Mouse (Mus musculus) kidney, embryonic 14.5 days (tissue): ENCODE results near the gene Klhl28. TPM values are rescaled to one million over a fixed set of nuclear protein-coding genes. Genes with fewer than 3 reads are reported as not detected.

Experiments
- ATAC-seq: fragments of 200-750 bp; cut with Nextera tagmentation; 2 replicates; pipeline ENCODE4 v1.8.0; 2017; ENCODE audit warnings: moderate number of reproducible peaks, mild to moderate bottlenecking, moderate TSS enrichment, moderate library complexity; ENCODE audit not compliant: low FRiP score, low TSS enrichment
- H3K27ac ChIP-seq: fragments of 300-500 bp; sonication (generic); 2 replicates; pipeline ENCODE4 v1.5.1; 2014; ENCODE audit warnings: low read depth, mild to moderate bottlenecking, low read length, moderate library complexity, mixed read lengths
- H3K27me3 ChIP-seq: fragments of 300-500 bp; sonication (generic); 2 replicates; pipeline ENCODE4 v1.6.1; 2014; ENCODE audit warnings: mild to moderate bottlenecking, low read length; ENCODE audit not compliant: control insufficient read depth, insufficient read depth
- H3K36me3 ChIP-seq: fragments of 300-500 bp; sonication (generic); 2 replicates; pipeline ENCODE4 v1.6.1; 2014; ENCODE audit warnings: low read length, mixed read lengths; ENCODE audit not compliant: control insufficient read depth, insufficient read depth
- H3K4me1 ChIP-seq: fragments of 300-500 bp; sonication (generic); 2 replicates; pipeline ENCODE4 v1.6.1; 2014; ENCODE audit warnings: low read length, mixed read lengths; ENCODE audit not compliant: control insufficient read depth, insufficient read depth
- H3K4me2 ChIP-seq: fragments of 300-500 bp; sonication (generic); replicated peaks from 2 replicates; pipeline ENCODE4 v1.6.1; 2014; ENCODE audit warnings: low read depth, mild to moderate bottlenecking, low read length
- H3K4me3 ChIP-seq: fragments of 300-500 bp; sonication (generic); 2 replicates; pipeline ENCODE4 v1.5.1; 2014; ENCODE audit warnings: mild to moderate bottlenecking, low read length
- H3K9ac ChIP-seq: fragments of 300-500 bp; sonication (generic); 2 replicates; pipeline ENCODE4 v1.6.1; 2014; ENCODE audit warnings: low read depth, mild to moderate bottlenecking, low read length, moderate library complexity
- H3K9me3 ChIP-seq: fragments of 300-500 bp; sonication (generic); 2 replicates; pipeline ENCODE4 v1.6.1; 2016; ENCODE audit warnings: low read length; ENCODE audit not compliant: control insufficient read depth
- WGBS: fragments of 180-500 bp; shearing (Covaris S2); extraction: QIAGEN DNeasy Blood & Tissue Kit; methylation state at CpG from one replicate; pipeline ENCODE4 v1.1.7; 2014; 5-methylcytosine and 5-hydroxymethylcytosine counted together
- polyA plus RNA-seq: library from polyadenylated mRNA; unstranded; fragments of >200 nt; fragmentation: Nextera tagmentation; extraction: Ambion mirVana; gene quantifications from 2 replicates; pipeline ENCODE4 v1.2.1, GENCODE M21; 2014

Gene Klhl28
- polyA plus RNA-seq, 1 experiment from 2014 or later = 14.3 TPM

DNA sequence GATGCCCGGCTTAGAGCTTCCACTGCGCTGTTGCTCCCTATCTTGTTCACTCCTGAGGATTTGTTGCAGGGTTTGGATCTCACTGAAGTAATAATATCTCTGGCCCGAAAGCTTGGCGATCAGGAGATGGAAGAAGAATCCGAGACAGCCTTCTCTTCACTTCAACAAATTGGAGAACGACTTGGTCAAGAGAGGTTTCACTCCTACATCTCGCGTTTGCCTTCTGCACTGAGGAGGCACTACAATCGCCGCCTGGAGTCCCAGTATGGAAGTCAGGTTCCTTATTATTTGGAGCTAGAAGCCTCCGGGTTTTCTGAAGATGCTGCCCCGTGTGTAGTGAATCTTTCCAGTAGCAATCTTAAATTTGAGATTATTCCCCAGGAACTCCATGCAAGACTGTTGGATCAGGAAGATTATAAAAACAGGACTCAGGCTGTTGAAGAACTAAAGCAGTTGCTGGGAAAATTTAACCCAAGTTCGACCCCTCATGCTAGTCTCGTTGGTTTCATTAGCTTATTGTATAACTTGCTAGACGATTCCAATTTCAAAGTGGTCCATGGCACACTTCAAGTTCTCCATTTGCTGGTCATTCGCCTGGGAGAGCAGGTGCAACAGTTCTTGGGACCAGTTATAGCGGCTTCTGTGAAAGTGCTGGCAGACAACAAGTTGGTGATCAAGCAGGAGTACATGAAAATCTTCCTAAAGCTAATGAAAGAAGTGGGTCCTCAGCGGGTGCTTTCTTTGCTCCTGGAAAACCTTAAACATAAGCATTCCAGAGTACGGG lies 1.5 kb upstream of the Klhl28 start:
- 3% methylated on average over 19 of the region's 19 CpGs for WGBS
- peak overlapping the region; percentile 90 for H3K9ac ChIP-seq
- H3K9me3 ChIP-seq = no peaks in the 10 kb centered on the region
- peaks cover 20% of the 10 kb centered on the region for H3K4me1 ChIP-seq
- H3K27me3 ChIP-seq = no peaks in the 10 kb centered on the region
- H3K36me3 ChIP-seq = peaks cover 5% of the 10 kb centered on the region; the same call in 1 of the 2 replicates
- peak overlapping the region; percentile 73 for H3K4me3 ChIP-seq
- peak overlapping the region; percentile 90; the same call in 1 of the 2 replicates for H3K27ac ChIP-seq
- ATAC-seq = no peak
- H3K4me2 ChIP-seq = peak overlapping the region; percentile 72

GRCm38 (mm10) chr12:64966101-64966631 lies 832 bp upstream of the Klhl28 start:
- peak; percentile 34; the same call in 1 of the 2 replicates for ATAC-seq
- WGBS = under 1% methylated on average over 44 of the region's 44 CpGs

GRCm38 (mm10) chr12:64964560-64964959 lies 774 bp downstream of the Klhl28 start:
- H3K4me3 ChIP-seq = peak overlapping the region; percentile 73
- H3K27me3 ChIP-seq = no peaks in the 10 kb centered on the region
- H3K27ac ChIP-seq = no peak overlapping the region
- ATAC-seq = no peak
- H3K9ac ChIP-seq = peak overlapping the region; percentile 63
- H3K9me3 ChIP-seq = no peaks in the 10 kb centered on the region
- peaks cover 6% of the 10 kb centered on the region; the same call in 1 of the 2 replicates for H3K4me1 ChIP-seq
- no peaks in the 10 kb centered on the region for H3K36me3 ChIP-seq
- WGBS = 23% methylated on average over 4 of the region's 4 CpGs
- H3K4me2 ChIP-seq = peak overlapping the region; percentile 78

More at GRCm38 (mm10) chr12:64966101-64966631, 832 bp upstream of the Klhl28 start:
- H3K36me3 ChIP-seq = peaks cover 5% of the 10 kb centered on the region; the same call in 1 of the 2 replicates
- peak overlapping the region; percentile 72 for H3K4me2 ChIP-seq
- H3K9me3 ChIP-seq = no peaks in the 10 kb centered on the region
- H3K4me1 ChIP-seq = peaks cover 15% of the 10 kb centered on the region
- no peaks in the 10 kb centered on the region for H3K27me3 ChIP-seq
- peak overlapping the region; percentile 90 for H3K27ac ChIP-seq
- H3K9ac ChIP-seq = peak overlapping the region; percentile 90
- H3K4me3 ChIP-seq = peak overlapping the region; percentile 73

DNA sequence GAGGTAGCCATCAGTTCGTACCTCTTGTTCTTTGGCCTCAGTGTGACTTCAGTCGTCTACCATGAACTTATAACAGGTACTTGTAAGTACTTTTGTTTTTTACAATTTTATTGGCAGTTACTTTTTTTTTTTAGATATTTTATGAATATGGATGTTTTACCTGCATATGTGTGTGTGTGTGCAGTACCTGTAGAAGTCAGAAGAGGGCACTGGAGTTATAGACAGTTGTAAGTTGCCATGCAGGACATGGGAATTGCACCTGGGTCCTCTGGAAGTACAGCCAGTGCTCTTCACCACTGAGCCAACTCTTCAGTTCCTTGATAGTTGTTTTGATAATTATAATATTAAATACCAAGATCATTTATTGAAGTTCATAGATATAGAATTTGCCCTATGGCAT lies 27.8 kb downstream of the Klhl28 start:
- peaks cover 3% of the 10 kb centered on the region; the same call in 1 of the 2 replicates for H3K36me3 ChIP-seq
- ATAC-seq = no peak
- no peak overlapping the region for H3K9ac ChIP-seq
- H3K27me3 ChIP-seq = no peaks in the 10 kb centered on the region
- H3K4me3 ChIP-seq = no peak overlapping the region
- WGBS = 90% methylated on average over 2 of the region's 2 CpGs
- no peak overlapping the region for H3K4me2 ChIP-seq
- no peak overlapping the region for H3K27ac ChIP-seq
- no peaks in the 10 kb centered on the region for H3K9me3 ChIP-seq
- H3K4me1 ChIP-seq = no peaks in the 10 kb centered on the region

- no peaks in the 10 kb centered on the region for H3K9me3 ChIP-seq
- H3K36me3 ChIP-seq = no peaks in the 10 kb centered on the region
- H3K27me3 ChIP-seq = no peaks in the 10 kb centered on the region
- H3K4me3 ChIP-seq = peak within 1 kb of the TSS; percentile 71
- H3K4me2 ChIP-seq = peak within 1 kb of the TSS; percentile 78
- peak within 1 kb of the TSS; percentile 82 for H3K9ac ChIP-seq
- H3K27ac ChIP-seq = no peak within 1 kb of the TSS
- WGBS = 0% methylated on average over 45 of the region's 93 CpGs
- H3K4me1 ChIP-seq = no peaks in the 10 kb centered on the region
- peak; percentile 100 for ATAC-seq
These were observed 47.5 kb downstream of the Klhl28 start, which contains the start of gene Gm527 for GRCm38 (mm10) chr12:64917578-64918471. Gm527 (plus strand) TSS chr12:64917906.

GRCm38 (mm10) chr12:64916735-64917134 lies 48.6 kb downstream of the Klhl28 start:
- no peak for ATAC-seq
- H3K36me3 ChIP-seq = no peaks in the 10 kb centered on the region

GRCm38 (mm10) chr12:64912996-64913395 lies 52.3 kb downstream of the Klhl28 start:
- Histone ChIP-seq H3K36me3 (no peaks in the 10 kb centered on the region), H3K27ac (no peak overlapping the region), H3K27me3 (no peaks in the 10 kb centered on the region), H3K4me2 (no peak overlapping the region), H3K4me3 (no peak overlapping the region), H3K4me1 (no peaks in the 10 kb centered on the region), H3K9me3 (no peaks in the 10 kb centered on the region), H3K9ac (no peak overlapping the region)
- WGBS = 74% methylated on average over 6 of the region's 6 CpGs
- ATAC-seq = no peak

More at GRCm38 (mm10) chr12:64916735-64917134, 48.6 kb downstream of the Klhl28 start:
- Histone ChIP-seq H3K9me3 (no peaks in the 10 kb centered on the region), H3K9ac (no peak overlapping the region), H3K27me3 (no peaks in the 10 kb centered on the region), H3K27ac (no peak overlapping the region), H3K4me1 (no peaks in the 10 kb centered on the region), H3K4me3 (no peak overlapping the region), H3K4me2 (no peak overlapping the region)

GRCm38 (mm10) chr12:64903186-64903585 lies 62.1 kb downstream of the Klhl28 start:
- Histone ChIP-seq H3K9ac (no peak overlapping the region), H3K9me3 (no peaks in the 10 kb centered on the region), H3K4me1 (peaks cover 5% of the 10 kb centered on the region; the same call in 1 of the 2 replicates), H3K27ac (no peak overlapping the region), H3K4me3 (no peak overlapping the region), H3K36me3 (no peaks in the 10 kb centered on the region), H3K27me3 (no peaks in the 10 kb centered on the region), H3K4me2 (no peak overlapping the region)
- ATAC-seq = no peak
- 50% methylated on average over 8 of the region's 8 CpGs for WGBS
